Mouse (Mus musculus) MEL (cell line): ENCODE measurements around the gene Doc2b. TPM values are rescaled to one million over a fixed set of nuclear protein-coding genes. Genes with fewer than 3 reads are reported as not detected.

Source experiments
- DNase-seq: peaks from one replicate; pipeline ENCODE4 v3.0.0; 2011; ENCODE audit warnings: low read depth, low spot score
- H3K27ac ChIP-seq: 2 replicates; pipeline ENCODE4 v1.5.1; 2012; ENCODE audit warnings: low read depth, mild to moderate bottlenecking, control low read depth, low read length, moderate library complexity; ENCODE audit not compliant: control insufficient read depth
- H3K27me3 ChIP-seq, 2 experiments: fragments of 150-350 bp in 1 of 2; sonication (generic) in 1 of 2; 2 replicates each; pipeline ENCODE4 v1.6.1; 2012; ENCODE audit warnings: low read length in 2 of 2, mild to moderate bottlenecking in 2 of 2, improper control_type of control experiment in 1 of 2, moderate library complexity in 1 of 2; ENCODE audit not compliant: insufficient read depth in 2 of 2, control insufficient read depth in 1 of 2
- H3K36me3 ChIP-seq, 2 experiments: 2 replicates each; pipeline ENCODE4 v1.6.1; 2012 to 2014; ENCODE audit warnings: low read length in 2 of 2, improper control_type of control experiment in 1 of 2, inconsistent platforms in 1 of 2, mild to moderate bottlenecking in 1 of 2; ENCODE audit not compliant: insufficient read depth in 2 of 2, control insufficient read depth in 1 of 2
- H3K4me1 ChIP-seq, 2 experiments: fragments of 150-350 bp in 1 of 2; sonication (generic) in 1 of 2; 2 replicates each; pipeline ENCODE4 v1.6.1; 2012; ENCODE audit warnings: low read length in 2 of 2, improper control_type of control experiment in 1 of 2, mild to moderate bottlenecking in 1 of 2; ENCODE audit not compliant: insufficient read depth in 2 of 2, control insufficient read depth in 1 of 2
- H3K4me3 ChIP-seq, 2 experiments: fragments of 150-350 bp in 1 of 2; sonication (generic) in 1 of 2; 2 replicates each; pipeline ENCODE4 v1.5.1; 2012; ENCODE audit warnings: low read depth in 2 of 2, low read length in 2 of 2, mild to moderate bottlenecking in 2 of 2, moderate library complexity in 2 of 2, control low read depth in 1 of 2, improper control_type of control experiment in 1 of 2; ENCODE audit not compliant: control insufficient read depth in 1 of 2, insufficient read depth in 1 of 2
- H3K79me2 ChIP-seq: 2 replicates; pipeline ENCODE4 v1.6.1; 2012; ENCODE audit warnings: mild to moderate bottlenecking, low read length, moderate library complexity; ENCODE audit not compliant: control insufficient read depth, poor library complexity, insufficient read depth
- H3K9ac ChIP-seq: 2 replicates; pipeline ENCODE4 v1.6.1; 2012; ENCODE audit warnings: low read depth, mild to moderate bottlenecking, control low read depth, low read length, moderate library complexity; ENCODE audit not compliant: control insufficient read depth, poor library complexity, severe bottlenecking
- H3K9me3 ChIP-seq: fragments of 150-350 bp; sonication (generic); replicated peaks from 2 replicates; pipeline ENCODE4 v1.6.1; 2012; ENCODE audit warnings: mild to moderate bottlenecking, low read length, improper control_type of control experiment, moderate library complexity; ENCODE audit not compliant: insufficient read depth
- BHLHE40 ChIP-seq: IDR thresholded peaks from 2 replicates; pipeline ENCODE4 v1.6.1; 2012; ENCODE audit warnings: low read depth, mild to moderate bottlenecking, inconsistent platforms, low read length, improper control_type of control experiment, borderline replicate concordance
- CHD1 ChIP-seq: IDR thresholded peaks from 2 replicates; pipeline ENCODE4 v1.6.1; 2012; ENCODE audit warnings: low read depth, mild to moderate bottlenecking, inconsistent platforms, low read length, improper control_type of control experiment
- GATA1 ChIP-seq: IDR thresholded peaks from 2 replicates; pipeline ENCODE4 v1.6.1; 2011; ENCODE audit warnings: low read depth, low read length, improper control_type of control experiment
- HCFC1 ChIP-seq: IDR thresholded peaks from 2 replicates; pipeline ENCODE4 v1.6.1; 2012; ENCODE audit warnings: low read depth, mild to moderate bottlenecking, inconsistent platforms, low read length, improper control_type of control experiment, moderate library complexity
- JUND ChIP-seq: IDR thresholded peaks from 2 replicates; pipeline ENCODE4 v1.6.1; 2011; ENCODE audit warnings: low read depth, mild to moderate bottlenecking, improper control_type of control experiment, low read length
- KAT2A ChIP-seq: conservative IDR thresholded peaks from 2 replicates; pipeline ENCODE4 v1.6.1; 2012; ENCODE audit warnings: low read depth, low read length, improper control_type of control experiment, inconsistent platforms
- MAFK ChIP-seq: IDR thresholded peaks from 2 replicates; pipeline ENCODE4 v1.6.1; 2011; ENCODE audit warnings: low read depth, mild to moderate bottlenecking, low read length, improper control_type of control experiment, borderline replicate concordance
- MAX ChIP-seq: IDR thresholded peaks from 2 replicates; pipeline ENCODE4 v1.6.1; 2011; ENCODE audit warnings: low read length, improper control_type of control experiment
- MXI1 ChIP-seq: IDR thresholded peaks from 2 replicates; pipeline ENCODE4 v1.6.1; 2011; ENCODE audit warnings: mild to moderate bottlenecking, low read depth, low read length, improper control_type of control experiment
- MYC ChIP-seq: IDR thresholded peaks from 2 replicates; pipeline ENCODE4 v1.6.1; 2011; ENCODE audit warnings: low read depth, mild to moderate bottlenecking, low read length, improper control_type of control experiment, moderate library complexity
- NRF1 ChIP-seq: IDR thresholded peaks from 2 replicates; pipeline ENCODE4 v1.6.1; 2014; ENCODE audit warnings: low read depth, mild to moderate bottlenecking, inconsistent platforms, low read length, improper control_type of control experiment, moderate library complexity; ENCODE audit not compliant: poor library complexity, insufficient read depth, severe bottlenecking
- POLR2AphosphoS5 ChIP-seq: IDR thresholded peaks from 2 replicates; pipeline ENCODE4 v1.6.1; 2012; ENCODE audit warnings: low read depth, borderline replicate concordance, mild to moderate bottlenecking, inconsistent platforms, low read length, moderate library complexity, mixed read lengths
- TBP ChIP-seq: IDR thresholded peaks from 2 replicates; pipeline ENCODE4 v1.8.0; 2011; ENCODE audit warnings: low read depth, low read length, improper control_type of control experiment
- TCF12 ChIP-seq: IDR thresholded peaks from 2 replicates; pipeline ENCODE4 v1.6.1; 2014; ENCODE audit warnings: low read depth, mild to moderate bottlenecking, inconsistent platforms, low read length, improper control_type of control experiment, moderate library complexity
- USF1 ChIP-seq: IDR thresholded peaks from 2 replicates; pipeline ENCODE4 v1.6.1; 2014; ENCODE audit warnings: low read depth, mild to moderate bottlenecking, inconsistent platforms, low read length, improper control_type of control experiment, moderate library complexity
- ZC3H11A ChIP-seq: IDR thresholded peaks from 2 replicates; pipeline ENCODE4 v1.6.1; 2012; ENCODE audit warnings: low read depth, mild to moderate bottlenecking, inconsistent platforms, low read length, improper control_type of control experiment
- ZMIZ1 ChIP-seq: IDR thresholded peaks from 2 replicates; pipeline ENCODE4 v1.6.1; 2012; ENCODE audit warnings: low read depth, mild to moderate bottlenecking, inconsistent platforms, low read length, improper control_type of control experiment, moderate library complexity
- polyA plus RNA-seq, 2 experiments: library from polyadenylated mRNA; stranded (reverse) in 1 of 2; unstranded in 1 of 2; fragments of >175 nt in 1 of 2; fragments of >200 nt in 1 of 2; gene quantifications; 2 replicates each; pipeline versions ENCODE4 v1.2.1 to v1.2.4; 2012; ENCODE audit warnings: low replicate concordance in 2 of 2, low read depth in 1 of 2; ENCODE audit not compliant: insufficient read length in 2 of 2, insufficient read depth in 1 of 2, missing spikeins in 1 of 2
- total RNA-seq: library from RNA; depleted of rRNA; stranded (reverse); fragments of 300-350 nt; gene quantifications from 2 replicates; pipeline ENCODE4 v1.2.3, GENCODE M21; 2012

The Doc2b gene
- total and polyA plus RNA-seq, 3 experiments: not detected

- no peak for TF ChIP-seq HCFC1
- no peak for TF ChIP-seq KAT2A
- no peak for TF ChIP-seq POLR2AphosphoS5
- no peak for TF ChIP-seq TCF12
These were observed 17.2 kb upstream of the Doc2b start (continued) for GRCm38 (mm10) chr11:75813085-75813484.

GRCm38 (mm10) chr11:75811900-75812299 is 16.1 kb upstream of the Doc2b start:
- peak; percentile 33 for DNase-seq
- Histone ChIP-seq H3K4me1 (no peaks in the 10 kb centered on the region), H3K9me3 (no peaks in the 10 kb centered on the region), H3K27me3 (peaks cover 5 to 20% of the 10 kb centered on the region in 2 experiments), H3K9ac (no peak overlapping the region), H3K4me3 (no peak overlapping the region), H3K27ac (no peak overlapping the region), H3K79me2 (no peaks in the 10 kb centered on the region), H3K36me3 (no peaks in the 10 kb centered on the region)
- TF ChIP-seq MYC (no peak), CHD1 (no peak), BHLHE40 (no peak), GATA1 (no peak), USF1 (no peak), POLR2AphosphoS5 (no peak), TBP (no peak), MAX (no peak), NRF1 (no peak), ZC3H11A (no peak), MXI1 (no peak), ZMIZ1 (no peak), JUND (no peak)

GRCm38 (mm10) chr11:75810526-75810925 is 14.7 kb upstream of the Doc2b start:
- Histone ChIP-seq H3K36me3 (no peaks in the 10 kb centered on the region), H3K27me3 (peaks cover 5 to 24% of the 10 kb centered on the region in 2 experiments), H3K9me3 (no peaks in the 10 kb centered on the region), H3K79me2 (no peaks in the 10 kb centered on the region), H3K9ac (no peak overlapping the region), H3K4me3 (no peak overlapping the region), H3K4me1 (no peaks in the 10 kb centered on the region), H3K27ac (no peak overlapping the region)
- DNase-seq: no peak
- TF ChIP-seq MAFK: no peak
- TF ChIP-seq GATA1: no peak
